Mouse (Mus musculus) G1E (cell line): ENCODE measurements around the gene Dcx.

Source experiments
- CTCF ChIP-seq: IDR thresholded peaks from 2 replicates; pipeline ENCODE4 v1.5.1; 2012; ENCODE audit warnings: low read depth, low read length, inconsistent platforms, mixed read lengths
- GATA1 ChIP-seq: IDR thresholded peaks from 2 replicates; pipeline ENCODE4 v1.6.1; 2012; ENCODE audit warnings: borderline replicate concordance, low read length, inconsistent platforms, mixed read lengths

DNA sequence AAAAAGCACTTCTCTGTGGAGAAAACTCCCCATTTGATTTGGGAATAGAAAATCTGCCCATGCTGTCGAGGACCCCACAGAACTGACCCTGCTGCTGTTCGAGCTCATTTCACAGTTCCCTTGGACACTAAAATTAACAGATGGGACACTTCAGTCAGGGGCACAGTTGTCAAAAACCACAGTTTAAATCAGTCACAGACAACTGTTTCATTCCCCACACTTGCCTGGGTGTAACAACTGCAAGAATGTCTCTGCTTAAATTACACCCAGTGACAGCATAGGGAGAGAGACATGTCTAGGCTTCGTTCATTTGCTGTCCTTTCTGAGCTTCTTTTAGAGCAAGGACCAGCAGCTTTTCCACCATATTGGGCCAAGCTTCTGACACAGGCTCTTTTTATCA lies 86.5 kb downstream of the Dcx start:
- TF ChIP-seq CTCF, result no peak
- TF ChIP-seq GATA1, result no peak
